Mouse (Mus musculus) embryonic facial prominence, embryonic 15.5 days (tissue): ENCODE measurements around the gene Pcsk4. TPM values are rescaled to one million over a fixed set of nuclear protein-coding genes. Genes with fewer than 3 reads are reported as not detected.

Experiments used
- ATAC-seq: fragments of 200-750 bp; cut with Nextera tagmentation; 2 replicates; pipeline ENCODE4 v1.8.0; 2017; ENCODE audit warnings: low read depth, moderate TSS enrichment; ENCODE audit not compliant: insufficient number of reproducible peaks, low FRiP score, low TSS enrichment
- H3K27ac ChIP-seq: fragments of 300-500 bp; sonication (generic); replicated peaks from 2 replicates; pipeline ENCODE4 v1.5.1; 2015; ENCODE audit warnings: mild to moderate bottlenecking, inconsistent platforms
- H3K27me3 ChIP-seq: fragments of 300-500 bp; sonication (generic); 2 replicates; pipeline ENCODE4 v1.6.1; 2015; ENCODE audit warnings: inconsistent platforms
- H3K36me3 ChIP-seq: fragments of 300-500 bp; sonication (generic); 2 replicates; pipeline ENCODE4 v1.6.1; 2015; ENCODE audit warnings: mild to moderate bottlenecking, inconsistent platforms
- H3K4me1 ChIP-seq: fragments of 300-500 bp; sonication (generic); 2 replicates; pipeline ENCODE4 v1.6.1; 2015; ENCODE audit warnings: inconsistent platforms
- H3K4me2 ChIP-seq: fragments of 300-500 bp; sonication (generic); replicated peaks from 2 replicates; pipeline ENCODE4 v1.6.1; 2015; ENCODE audit warnings: mild to moderate bottlenecking, inconsistent platforms
- H3K4me3 ChIP-seq: fragments of 300-500 bp; sonication (generic); replicated peaks from 2 replicates; pipeline ENCODE4 v1.5.1; 2015; ENCODE audit warnings: mild to moderate bottlenecking, inconsistent platforms
- H3K9ac ChIP-seq: fragments of 300-500 bp; sonication (generic); 2 replicates; pipeline ENCODE4 v1.6.1; 2015; ENCODE audit warnings: inconsistent platforms
- H3K9me3 ChIP-seq: fragments of 300-500 bp; sonication (generic); replicated peaks from 2 replicates; pipeline ENCODE4 v1.6.1; 2016; ENCODE audit warnings: inconsistent platforms
- WGBS: fragments of 180-500 bp; shearing (Covaris S2); methylation state at CpG from one replicate; pipeline ENCODE4 v1.1.7; 2015; 5-methylcytosine and 5-hydroxymethylcytosine counted together
- polyA plus RNA-seq: library from polyadenylated mRNA; unstranded; fragments of >200 nt; fragmentation: Nextera tagmentation; extraction: Ambion mirVana; gene quantifications from 2 replicates; pipeline ENCODE4 v1.2.1, GENCODE M21; 2015

Pcsk4 gene
- polyA plus RNA-seq, 1 experiment from 2014 or later, result 5.2 TPM

DNA sequence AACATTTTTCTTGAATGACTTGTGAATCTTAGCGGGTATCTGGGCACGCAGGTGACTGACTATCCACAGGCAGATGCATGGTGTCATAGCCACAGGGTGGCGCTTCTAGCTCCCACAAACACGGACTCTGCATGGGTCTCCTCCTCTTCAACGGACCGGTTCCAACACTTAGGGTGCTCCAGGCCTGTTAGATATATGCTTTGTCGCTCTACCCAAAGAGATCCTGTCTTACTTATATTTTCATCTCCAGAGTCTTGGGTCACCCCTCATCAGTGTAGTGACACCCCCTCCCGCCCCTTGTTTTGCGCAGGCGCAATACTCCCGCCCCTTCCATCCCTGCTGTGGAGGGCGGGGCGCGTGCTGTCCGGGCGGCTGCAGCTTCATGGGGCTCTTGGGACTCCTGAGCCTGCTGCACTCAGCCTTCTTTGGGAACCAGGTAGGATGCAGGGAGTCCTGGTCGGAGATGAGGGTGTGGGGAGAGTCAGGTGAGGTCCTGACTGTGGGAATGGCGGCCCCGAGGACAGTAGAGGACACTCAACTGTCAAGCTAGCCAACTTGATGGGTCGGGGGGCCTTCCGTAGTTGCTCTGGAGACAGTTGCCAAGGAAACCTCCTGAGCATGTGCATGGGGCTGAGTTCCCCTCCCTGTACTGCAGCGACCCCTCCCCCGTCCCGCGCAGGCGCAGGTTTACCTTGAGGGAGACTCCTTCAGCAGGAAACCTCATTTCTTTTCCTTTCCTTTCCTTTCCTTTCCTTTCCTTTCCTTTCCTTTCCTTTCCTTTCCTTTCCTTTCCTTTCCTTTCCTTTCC is 33.5 kb downstream of the Pcsk4 start, which contains the start of gene Apc2:
TSS of gene Apc2 (plus strand) at position 360 of the 808 bp plus-strand sequence.
- Histone ChIP-seq H3K4me1 (peaks cover 46% of the 10 kb centered on the region), H3K4me3 (peak within 1 kb of the TSS; percentile 48), H3K9me3 (no peaks in the 10 kb centered on the region), H3K36me3 (peaks cover 17% of the 10 kb centered on the region), H3K27me3 (peaks cover 41% of the 10 kb centered on the region), H3K4me2 (peak within 1 kb of the TSS; percentile 82), H3K27ac (peak within 1 kb of the TSS; percentile 71), H3K9ac (0 out of 2 replicates have a peak within 1 kb of the TSS, but pooled peaks have one; percentile 45)
- ATAC-seq, result peak; percentile 50
- WGBS, result under 1% methylated on average over 26 of the region's 26 CpGs

DNA sequence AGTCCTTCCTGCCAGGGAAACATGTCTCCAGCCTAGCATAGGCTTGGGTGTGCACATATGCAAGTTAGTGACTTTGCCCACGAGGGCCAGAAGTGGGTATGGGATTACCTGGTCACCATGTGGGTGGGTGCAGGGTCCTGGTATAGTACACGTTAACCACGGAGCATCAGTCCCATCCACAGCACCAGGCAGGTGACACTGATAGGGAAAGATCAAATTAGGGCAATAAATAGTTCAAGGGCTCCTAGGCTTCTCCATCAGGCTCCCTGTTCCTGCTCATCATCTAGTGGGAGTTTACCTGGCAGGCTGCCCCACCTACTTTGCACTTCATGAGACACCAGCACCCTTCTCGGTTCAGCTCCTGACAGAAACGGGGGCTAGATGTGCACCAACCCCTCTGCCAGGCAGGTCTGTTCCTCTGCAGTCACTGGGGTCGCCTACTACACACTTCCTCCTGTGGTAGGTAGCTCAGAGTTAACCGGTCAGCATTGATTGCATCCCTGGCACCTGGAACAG is 34.5 kb downstream of the Pcsk4 start:
- H3K36me3 ChIP-seq, result peaks cover 17% of the 10 kb centered on the region
- no peak overlapping the region for H3K4me3 ChIP-seq
- H3K9me3 ChIP-seq, result no peaks in the 10 kb centered on the region
- ATAC-seq, result no peak
- peak overlapping the region; percentile 71 for H3K27ac ChIP-seq
- H3K9ac ChIP-seq, result no peak overlapping the region
- 44% methylated on average over 7 of the region's 7 CpGs for WGBS
- H3K4me2 ChIP-seq, result no peak overlapping the region
- H3K4me1 ChIP-seq, result peaks cover 46% of the 10 kb centered on the region
- H3K27me3 ChIP-seq, result peaks cover 32% of the 10 kb centered on the region

DNA sequence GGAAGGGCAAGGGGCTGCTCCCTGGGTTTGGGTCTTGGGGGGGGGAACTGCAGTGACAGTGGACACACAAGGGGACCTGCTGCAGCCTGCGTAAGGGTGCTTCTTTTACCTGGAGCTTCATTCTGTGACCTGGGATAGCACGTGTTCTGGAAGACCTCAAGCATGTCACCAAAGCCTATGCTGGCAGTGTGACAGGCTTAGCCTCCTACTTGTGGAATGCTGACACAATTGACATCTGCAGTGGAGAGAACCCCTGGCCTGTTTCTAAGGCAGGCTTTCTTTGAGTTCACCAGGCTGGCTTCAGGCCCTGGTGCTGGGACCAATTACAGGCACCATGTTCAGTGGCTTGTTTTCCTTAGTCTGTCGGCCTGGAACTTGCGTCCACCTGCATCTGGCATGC is 35.0 kb downstream of the Pcsk4 start:
- Histone ChIP-seq H3K9ac (no peak overlapping the region), H3K4me2 (no peak overlapping the region; the same call in 1 of the 2 replicates), H3K4me3 (no peak overlapping the region; the same call in 1 of the 2 replicates), H3K9me3 (no peaks in the 10 kb centered on the region), H3K27ac (no peak overlapping the region; the same call in 1 of the 2 replicates), H3K4me1 (peaks cover 46% of the 10 kb centered on the region), H3K27me3 (peaks cover 26% of the 10 kb centered on the region), H3K36me3 (peaks cover 17% of the 10 kb centered on the region)
- 53% methylated on average over 4 of the region's 4 CpGs for WGBS
- ATAC-seq, result no peak

DNA sequence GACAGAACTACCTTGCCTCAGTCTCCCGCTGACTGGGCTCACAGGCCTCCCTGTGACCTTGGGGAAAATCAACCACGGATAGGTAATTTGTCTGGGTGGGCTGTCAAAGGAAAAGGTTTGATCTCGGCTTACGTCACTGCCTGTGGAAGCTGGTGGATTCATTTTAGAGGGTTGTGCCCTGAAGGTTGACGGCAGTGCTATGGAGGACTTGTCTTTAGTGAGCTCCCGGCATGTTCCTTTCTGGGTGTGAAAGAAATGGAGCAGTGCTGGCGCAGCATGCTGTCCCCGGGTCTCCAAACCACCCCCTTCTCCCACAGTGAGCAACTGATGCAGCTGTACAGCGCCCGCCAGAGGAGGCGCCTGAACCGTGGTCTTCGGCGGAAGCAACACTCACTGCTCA is 36.0 kb downstream of the Pcsk4 start:
- 15% methylated on average over 14 of the region's 14 CpGs for WGBS
- H3K9me3 ChIP-seq, result no peaks in the 10 kb centered on the region
- peak overlapping the region; percentile 95; the same call in 1 of the 2 replicates for H3K27ac ChIP-seq
- H3K36me3 ChIP-seq, result peaks cover 24% of the 10 kb centered on the region
- peak overlapping the region; percentile 95 for H3K9ac ChIP-seq
- ATAC-seq, result no peak
- H3K4me2 ChIP-seq, result peak overlapping the region; percentile 84
- H3K4me1 ChIP-seq, result peaks cover 42% of the 10 kb centered on the region
- H3K4me3 ChIP-seq, result peak overlapping the region; percentile 82
- H3K27me3 ChIP-seq, result peaks cover 16% of the 10 kb centered on the region

DNA sequence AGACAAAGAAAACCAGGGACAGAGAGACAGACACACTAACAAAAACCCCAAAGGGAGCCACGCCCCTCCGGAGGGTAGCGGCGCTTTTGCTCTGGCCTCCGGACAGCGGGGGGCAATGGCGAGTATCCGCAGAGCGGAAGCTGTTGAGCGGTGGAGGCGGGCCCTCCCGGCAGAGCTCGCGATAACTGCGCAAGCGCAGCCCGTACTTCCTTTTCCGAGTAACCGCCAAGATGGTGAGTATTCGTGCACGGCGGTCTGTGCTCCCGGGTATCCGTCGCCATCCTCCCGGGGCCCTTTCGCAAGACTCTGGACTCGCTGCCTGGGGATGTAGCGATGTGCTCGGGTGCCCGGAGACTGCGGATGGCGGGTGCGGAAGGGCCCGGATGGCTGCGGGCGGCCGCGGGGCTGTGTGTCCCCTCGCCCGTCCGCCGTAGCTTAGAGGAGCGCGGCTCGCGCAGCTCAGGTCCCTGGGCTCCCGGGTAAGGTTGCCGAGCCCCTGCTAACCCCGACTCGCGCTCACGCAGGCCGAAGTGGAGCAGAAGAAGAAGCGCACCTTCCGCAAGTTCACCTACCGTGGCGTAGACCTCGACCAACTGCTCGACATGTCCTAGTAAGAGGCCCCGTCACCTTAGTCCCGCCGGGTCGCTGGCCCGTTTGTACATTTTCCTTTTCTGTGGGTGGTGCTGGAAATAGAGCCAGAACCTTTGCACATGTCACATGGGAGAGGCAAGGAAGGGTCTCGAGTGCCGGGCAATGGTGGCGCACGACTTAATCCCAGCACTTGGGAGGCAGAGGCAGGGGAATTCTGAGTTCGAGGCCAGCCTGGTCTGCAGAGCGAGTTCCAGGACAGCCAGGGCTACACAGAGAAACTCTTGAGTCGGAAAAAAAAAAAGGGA is 36.8 kb downstream of the Pcsk4 start, which contains the start of gene Rps15:
TSS of gene Rps15 (plus strand) at position 203 of the 896 bp plus-strand sequence.
- no peaks in the 10 kb centered on the region for H3K9me3 ChIP-seq
- peak within 1 kb of the TSS; percentile 95 for H3K9ac ChIP-seq
- H3K27ac ChIP-seq, result peak within 1 kb of the TSS; percentile 95
- under 1% methylated on average over 72 of the region's 72 CpGs for WGBS
- peak within 1 kb of the TSS; percentile 84 for H3K4me2 ChIP-seq
- peak; percentile 86 for ATAC-seq
- H3K4me1 ChIP-seq, result peaks cover 42% of the 10 kb centered on the region
- H3K4me3 ChIP-seq, result peak within 1 kb of the TSS; percentile 82
- peaks cover 9% of the 10 kb centered on the region for H3K27me3 ChIP-seq
- H3K36me3 ChIP-seq, result peaks cover 29% of the 10 kb centered on the region

DNA sequence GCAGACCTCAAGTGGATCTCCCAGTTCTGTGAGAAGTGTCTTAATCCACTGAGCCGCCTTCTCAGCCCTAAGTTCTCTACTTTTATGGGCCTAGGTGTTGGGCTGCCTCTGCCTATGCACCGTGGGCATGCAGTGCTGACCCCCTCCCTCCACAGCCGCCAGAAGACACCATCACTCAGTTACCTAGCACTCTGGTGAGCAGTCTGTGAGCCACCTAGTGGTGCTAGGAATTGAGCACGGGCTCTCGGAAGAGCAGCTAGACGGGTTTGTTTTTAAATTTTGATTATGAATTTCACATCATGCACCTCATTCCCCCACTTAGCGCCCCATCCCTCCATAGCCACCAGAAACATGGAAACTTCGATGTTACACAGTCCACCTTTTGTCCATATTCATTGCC is 40.6 kb downstream of the Pcsk4 start:
- WGBS, result 64% methylated on average over 8 of the region's 8 CpGs
- no peak for ATAC-seq
- H3K9me3 ChIP-seq, result no peaks in the 10 kb centered on the region
- H3K27ac ChIP-seq, result no peak overlapping the region
- H3K36me3 ChIP-seq, result peaks cover 50% of the 10 kb centered on the region
- H3K9ac ChIP-seq, result no peak overlapping the region
- no peak overlapping the region for H3K4me3 ChIP-seq
- no peaks in the 10 kb centered on the region for H3K27me3 ChIP-seq
- H3K4me1 ChIP-seq, result peaks cover 11% of the 10 kb centered on the region
- no peak overlapping the region for H3K4me2 ChIP-seq

DNA sequence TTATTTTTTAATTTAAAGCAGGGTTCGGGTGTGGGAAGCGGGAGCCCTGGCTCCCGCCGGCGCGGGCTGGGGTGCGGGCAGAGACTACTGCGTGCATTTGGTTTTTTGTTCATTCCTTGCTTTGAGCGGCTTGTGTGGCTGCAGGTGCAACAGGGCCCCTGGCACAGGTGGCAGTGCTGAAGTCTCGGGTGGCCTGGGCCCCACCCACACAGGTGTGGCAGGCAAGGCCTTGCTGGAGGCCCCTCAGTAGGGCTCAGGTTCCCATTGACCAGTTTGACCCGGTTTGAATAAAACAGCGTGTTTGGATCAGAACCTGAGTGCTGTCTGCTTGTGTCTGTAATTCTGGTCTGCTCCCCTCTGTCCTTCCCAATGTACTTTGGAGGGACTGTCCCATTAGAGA is 41.2 kb downstream of the Pcsk4 start:
- Histone ChIP-seq H3K27me3 (no peaks in the 10 kb centered on the region), H3K4me3 (no peak overlapping the region), H3K4me1 (peaks cover 5% of the 10 kb centered on the region), H3K9me3 (no peaks in the 10 kb centered on the region), H3K36me3 (peaks cover 52% of the 10 kb centered on the region), H3K27ac (no peak overlapping the region), H3K9ac (no peak overlapping the region), H3K4me2 (no peak overlapping the region)
- ATAC-seq, result no peak
- WGBS, result 86% methylated on average over 12 of the region's 12 CpGs

DNA sequence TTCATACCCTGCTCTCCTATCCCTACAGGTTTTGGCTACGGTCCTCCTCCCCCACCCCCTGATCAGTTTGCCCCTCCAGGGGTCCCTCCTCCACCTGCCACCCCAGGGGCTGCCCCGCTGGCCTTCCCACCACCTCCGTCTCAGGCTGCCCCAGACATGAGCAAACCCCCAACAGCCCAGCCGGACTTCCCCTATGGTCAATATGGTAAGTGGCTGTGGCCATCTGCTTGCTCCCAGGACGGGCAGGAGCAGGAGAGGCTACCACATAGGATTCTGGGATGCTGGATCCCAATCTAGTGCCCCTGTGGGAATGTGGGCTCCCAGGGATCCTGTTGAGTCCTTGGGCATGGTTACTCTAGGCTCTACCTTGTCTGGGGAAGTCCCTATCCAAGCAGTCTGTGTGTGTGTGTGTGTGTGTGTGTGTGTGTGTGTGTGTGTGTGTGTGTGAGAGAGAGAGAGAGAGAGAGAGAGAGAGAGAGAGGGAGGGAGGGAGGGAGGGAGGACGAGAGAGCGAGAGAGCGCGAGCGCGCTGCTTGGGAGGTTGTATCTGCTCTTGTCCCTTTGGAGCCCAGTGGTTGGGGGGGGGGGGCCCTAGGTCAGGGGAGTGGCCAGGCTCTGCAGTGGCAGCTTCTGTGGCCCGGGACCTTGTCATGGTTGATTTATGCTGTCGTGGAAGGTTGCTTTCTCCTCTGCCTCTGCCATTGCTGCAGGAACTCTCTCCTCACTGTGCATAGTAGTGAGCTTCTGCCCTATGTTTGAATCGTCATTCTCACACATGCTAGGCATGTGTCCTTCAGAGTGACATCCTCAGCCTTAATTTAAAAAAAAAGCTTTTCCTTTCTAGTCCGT is 43.9 kb downstream of the Pcsk4 start:
- WGBS, result 80% methylated on average over 15 of the region's 15 CpGs
- H3K9ac ChIP-seq, result no peak overlapping the region

DNA sequence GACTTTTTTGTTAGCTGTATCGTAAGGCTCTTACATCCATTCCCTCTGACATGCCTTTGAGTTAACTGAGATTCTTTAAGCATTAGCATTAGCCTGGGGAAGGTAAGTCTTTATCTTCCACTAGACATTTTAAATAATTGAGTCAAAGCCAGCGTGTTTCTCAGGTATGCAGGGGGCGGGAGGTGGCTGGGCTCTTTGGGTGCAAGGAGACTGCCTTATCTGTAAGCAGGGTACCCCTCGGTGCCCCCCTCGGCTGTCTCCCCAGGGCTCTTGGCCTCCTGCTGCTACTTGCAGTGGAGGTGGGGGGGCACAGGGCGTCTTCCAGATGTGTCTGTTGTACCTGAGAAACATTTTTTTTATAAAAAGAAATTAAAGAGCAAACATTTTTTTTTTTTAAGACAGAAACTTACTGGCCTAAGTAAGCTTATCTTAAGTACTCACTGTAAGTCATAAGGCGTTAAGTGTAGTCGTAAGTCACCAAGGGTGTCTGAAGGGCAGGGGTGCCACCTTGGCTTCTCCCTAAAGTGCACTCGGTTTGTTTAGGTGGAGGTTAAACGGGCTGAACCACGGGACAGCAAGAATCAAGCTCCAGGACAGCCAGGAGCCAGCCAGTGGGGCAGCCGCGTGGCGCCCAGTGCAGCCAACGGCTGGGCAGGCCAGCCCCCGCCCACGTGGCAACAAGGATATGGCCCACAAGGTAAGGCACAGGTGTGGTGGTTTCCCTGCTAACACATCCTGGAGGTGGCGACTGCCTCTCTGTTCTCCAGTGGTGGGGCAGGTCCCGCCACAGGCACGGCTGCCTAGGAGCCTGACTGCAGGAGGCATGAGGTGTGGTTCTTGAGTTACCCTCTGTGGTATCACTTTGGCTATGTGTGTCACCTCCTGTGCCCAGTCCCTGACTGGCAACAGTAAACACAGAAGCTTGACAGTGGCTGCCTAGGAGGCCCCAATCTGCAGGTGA is 46.5 kb downstream of the Pcsk4 start:
- Histone ChIP-seq H3K27ac (no peak overlapping the region; the same call in 1 of the 2 replicates), H3K9me3 (no peaks in the 10 kb centered on the region), H3K4me1 (no peaks in the 10 kb centered on the region), H3K4me3 (no peak overlapping the region), H3K27me3 (no peaks in the 10 kb centered on the region), H3K36me3 (peaks cover 87% of the 10 kb centered on the region), H3K9ac (no peak overlapping the region), H3K4me2 (no peak overlapping the region)
- ATAC-seq, result no peak
- 81% methylated on average over 20 of the region's 20 CpGs for WGBS

More for the DNA sequence above, 43.9 kb downstream of the Pcsk4 start:
- H3K27ac ChIP-seq, result no peak overlapping the region
- no peaks in the 10 kb centered on the region for H3K9me3 ChIP-seq
- no peak overlapping the region for H3K4me3 ChIP-seq
- ATAC-seq, result no peak
- H3K4me1 ChIP-seq, result no peaks in the 10 kb centered on the region
- no peak overlapping the region for H3K4me2 ChIP-seq
- H3K36me3 ChIP-seq, result peaks cover 72% of the 10 kb centered on the region
- no peaks in the 10 kb centered on the region for H3K27me3 ChIP-seq
